In genomic region chr6:52211961-52212360, GRCm38 (mm10) we compare ENCODE assay signal across 8 mouse cellular contexts. TPM values are rescaled to one million over a fixed set of nuclear protein-coding genes. Genes with fewer than 3 reads are reported as not detected.
DNase-seq lines count a peak whose midpoint lies in the region; ATAC-seq and TF ChIP-seq lines count a peak whose summit lies in the region.

No protein-coding gene starts in this region.

- peak overlapping the region; percentile 90 for H3K9ac ChIP-seq in kidney, postnatal 0 days (ENCODE audit: low read depth, low read length)

- H3K4me2 ChIP-seq in kidney, postnatal 0 days (ENCODE audit: low read length) = peak overlapping the region; percentile 89

- H3K27me3 ChIP-seq in spleen, adult 2 months (ENCODE audit: control insufficient read depth, insufficient read depth, low read length) = peaks cover 26% of the 10 kb centered on the region
- H3K27me3 ChIP-seq in kidney, postnatal 0 days (ENCODE audit: insufficient read depth, low read length) = no peaks in the 10 kb centered on the region
- peaks cover 79% of the 10 kb centered on the region for H3K27me3 ChIP-seq in small intestine, adult 2 months (ENCODE audit: control insufficient read depth, insufficient read depth, low read length)

- intact Hi-C loops in left cerebral cortex, postnatal 36 days (cut with DNase I) = no loop called here

- no peak for TF ChIP-seq POLR2A in spleen, adult 2 months (IDR thresholded peaks at IDR 0.05; ENCODE audit: low read depth, low read length)
- TF ChIP-seq POLR2A in small intestine, adult 2 months (IDR thresholded peaks at IDR 0.05; ENCODE audit: low read depth, low read length) = no peak

- H3K4me1 ChIP-seq in spleen, adult 2 months (ENCODE audit: control insufficient read depth, insufficient read depth, insufficient read length) = peaks cover 7% of the 10 kb centered on the region
- peaks cover 52% of the 10 kb centered on the region for H3K4me1 ChIP-seq in kidney, postnatal 0 days (replicated peaks; ENCODE audit: insufficient read depth, low read length)
- H3K4me1 ChIP-seq in small intestine, adult 2 months (ENCODE audit: control insufficient read depth, insufficient read depth, insufficient read length, low read length) = peaks cover 8% of the 10 kb centered on the region

- H3K4me3 ChIP-seq in spleen, adult 2 months (ENCODE audit: extremely low read depth, insufficient read depth, insufficient read length) = peak overlapping the region; percentile 40; the same call in 1 of the 2 replicates
- peak overlapping the region; percentile 78 for H3K4me3 ChIP-seq in kidney, postnatal 0 days (replicated peaks; ENCODE audit: low read depth, low read length)
- peak overlapping the region; percentile 63 for H3K4me3 ChIP-seq in small intestine, adult 2 months (ENCODE audit: low read depth, low read length)

- ATAC-seq in kidney, postnatal 0 days (replicated peaks; ENCODE audit: low FRiP score, low read depth) = no peak
- ATAC-seq in frontal cortex, adult (ENCODE audit: low TSS enrichment) = no peak

- no peaks in the 10 kb centered on the region for H3K36me3 ChIP-seq in spleen, adult 2 months (ENCODE audit: control insufficient read depth, insufficient read depth, low read length)
- no peaks in the 10 kb centered on the region for H3K36me3 ChIP-seq in kidney, postnatal 0 days (ENCODE audit: insufficient read depth, low read length)
- H3K36me3 ChIP-seq in small intestine, adult 2 months (ENCODE audit: control insufficient read depth, insufficient read depth, low read length) = no peaks in the 10 kb centered on the region

- no peaks in the 10 kb centered on the region for H3K9me3 ChIP-seq in kidney, postnatal 0 days (replicated peaks; ENCODE audit: low read length)

- no peak for TF ChIP-seq CTCF in spleen, adult 2 months (IDR thresholded peaks at IDR 0.05; ENCODE audit: extremely low read depth, insufficient read depth, insufficient read length, insufficient replicate concordance)
- TF ChIP-seq CTCF in kidney, postnatal 0 days (IDR thresholded peaks at IDR 0.05; ENCODE audit: low read depth) = no peak
- no peak for TF ChIP-seq CTCF in small intestine, adult 2 months (IDR thresholded peaks at IDR 0.05; ENCODE audit: extremely low read depth, insufficient read length, insufficient replicate concordance, low read depth, low read length)

- peak; percentile 16 to 38 for DNase-seq in cerebellum, postnatal 10 days
- no peak for DNase-seq in cerebellum, adult 8-10 months
- no peak for DNase-seq in spleen, adult 2 months (ENCODE audit: low read depth in 1 of 2, low spot score in 2 of 2)
- no peak for DNase-seq in spleen, postnatal 36 days (ENCODE audit: low spot score in 2 of 2)
- DNase-seq in kidney, postnatal 0 days (ENCODE audit: low spot score) = no peak
- DNase-seq in left cerebral cortex, postnatal 36 days (ENCODE audit: low spot score in 2 of 2) = no peak

- H3K27ac ChIP-seq in spleen, adult 2 months (ENCODE audit: insufficient read depth, low read length) = no peak overlapping the region
- peak overlapping the region; percentile 99 for H3K27ac ChIP-seq in kidney, postnatal 0 days
- H3K27ac ChIP-seq in small intestine, adult 2 months (ENCODE audit: insufficient read depth, low read depth, low read length) = 0 out of 2 replicates have a peak overlapping the region, but pooled peaks have one; percentile 8

- 2% methylated on average over 13 of the region's 13 CpGs for WGBS in spleen, adult 2 months
- 2% methylated on average over 13 of the region's 13 CpGs for WGBS in kidney, postnatal 0 days
- 12% methylated on average over 13 of the region's 13 CpGs for WGBS in small intestine, adult 2 months

RNA-seq across cellular contexts. Expression of gene Hoxa3, which starts 1.2 kb away (rescaled TPM):
- 1.4 and 1.5 TPM in 2 replicates for polyA plus RNA-seq in spleen, adult 2 months (2012; rRNA removed)
- 4.8 and 6.0 TPM in 2 replicates for polyA plus RNA-seq in kidney, postnatal 0 days (2015; fragmentation: Nextera tagmentation; extraction: Ambion mirVana)
- polyA plus RNA-seq in small intestine, adult 2 months (2012; rRNA removed) = 3.5 and 5.0 TPM in 2 replicates
- total RNA-seq in left cerebral cortex, postnatal 36 days (2021) = not detected

RNA-seq across cellular contexts. Expression of gene Gm28308, which starts 1.2 kb away (rescaled TPM):
- not detected in 2 replicates for polyA plus RNA-seq in spleen, adult 2 months (2012; rRNA removed)
- 0.66 and 2.1 TPM in 2 replicates for polyA plus RNA-seq in kidney, postnatal 0 days (2015; fragmentation: Nextera tagmentation; extraction: Ambion mirVana)
- polyA plus RNA-seq in small intestine, adult 2 months (2012; rRNA removed) = 0.58 TPM in 1 of 2 replicates, not detected in the other
- total RNA-seq in left cerebral cortex, postnatal 36 days (2021) = not detected

RNA-seq across cellular contexts. Expression of gene Hoxa6, which starts 3.4 kb away (rescaled TPM):
- 0.46 TPM in 1 of 2 replicates, not detected in the other for polyA plus RNA-seq in spleen, adult 2 months (2012; rRNA removed)
- 2.8 and 3.0 TPM in 2 replicates for polyA plus RNA-seq in kidney, postnatal 0 days (2015; fragmentation: Nextera tagmentation; extraction: Ambion mirVana)
- polyA plus RNA-seq in small intestine, adult 2 months (2012; rRNA removed) = 0.15 and 0.52 TPM in 2 replicates
- total RNA-seq in left cerebral cortex, postnatal 36 days (2021) = not detected

RNA-seq across cellular contexts. Expression of gene Hoxa5, which starts 7.6 kb away (rescaled TPM):
- 1.3 and 1.8 TPM in 2 replicates for polyA plus RNA-seq in spleen, adult 2 months (2012; rRNA removed)
- 9.7 and 10.4 TPM in 2 replicates for polyA plus RNA-seq in kidney, postnatal 0 days (2015; fragmentation: Nextera tagmentation; extraction: Ambion mirVana)
- 3.5 and 4.7 TPM in 2 replicates for polyA plus RNA-seq in small intestine, adult 2 months (2012; rRNA removed)
- not detected for total RNA-seq in left cerebral cortex, postnatal 36 days (2021)

RNA-seq across cellular contexts. Expression of gene Hoxa7, which starts 9.7 kb away (rescaled TPM):
- 0.56 and 0.79 TPM in 2 replicates for polyA plus RNA-seq in spleen, adult 2 months (2012; rRNA removed)
- polyA plus RNA-seq in kidney, postnatal 0 days (2015; fragmentation: Nextera tagmentation; extraction: Ambion mirVana) = 29.7 and 31.7 TPM in 2 replicates
- polyA plus RNA-seq in small intestine, adult 2 months (2012; rRNA removed) = 0.04 and 2.5 TPM in 2 replicates
- total RNA-seq in left cerebral cortex, postnatal 36 days (2021) = not detected

Comparison
In these comparisons a context has a peak if more than half of its experiments do, and no peak if none do; other contexts are left out.
1. DNase-seq: peak in cerebellum, postnatal 10 days (2 of 2); none in cerebellum, adult 8-10 months (single experiment), spleen, adult 2 months (0 of 2), spleen, postnatal 36 days (0 of 2), kidney, postnatal 0 days (single experiment) and left cerebral cortex, postnatal 36 days (0 of 2).
2. Peak in every context shown above with its lines, with median percentiles within 50 percentile points of each other: H3K4me3 ChIP-seq.